Mouse (Mus musculus): ENCODE measurements at regions not wholly inside any gene's neighbourhood (a gene's known extent, or its start where the extent isn't known, plus 50 kb on each side); places are given as distances from the start of the nearest gene placed in this dataset.

- no peak for DNase-seq (ENCODE audit: low read depth, low spot score)
Measured at GRCm38 (mm10) chr2:174892658-174893057, 117.4 kb upstream of the Gm14444 start.

- DNase-seq (ENCODE audit: low read depth, low spot score) = no peak
Measured at GRCm38 (mm10) chr2:174897424-174897823, 112.6 kb upstream of the Gm14444 start.

GRCm38 (mm10) chr2:174899940-174900670, 109.9 kb upstream of the Gm14444 start:
- DNase-seq (ENCODE audit: low read depth, low spot score) = no peak

- no peak for DNase-seq (ENCODE audit: low read depth, low spot score)
Measured at GRCm38 (mm10) chr2:174900671-174900991, 109.4 kb upstream of the Gm14444 start.

GRCm38 (mm10) chr2:174901801-174902200, 108.2 kb upstream of the Gm14444 start:
- no peak for DNase-seq (ENCODE audit: low read depth, low spot score)

GRCm38 (mm10) chr2:174903627-174904026, 106.4 kb upstream of the Gm14444 start:
- DNase-seq (ENCODE audit: low read depth, low spot score) = no peak

GRCm38 (mm10) chr2:174905865-174906639, 104.0 kb upstream of the Gm14444 start:
- DNase-seq (ENCODE audit: low read depth, low spot score) = peak; percentile 20

GRCm38 (mm10) chr2:174917146-174917905, 92.7 kb upstream of the Gm14444 start:
- DNase-seq (ENCODE audit: low read depth, low spot score) = peak; percentile 73

- no peak for DNase-seq (ENCODE audit: low read depth, low spot score)
Measured at GRCm38 (mm10) chr2:174917975-174918374, 92.1 kb upstream of the Gm14444 start.

- DNase-seq (ENCODE audit: low read depth, low spot score) = no peak
Measured at GRCm38 (mm10) chr2:174922208-174922607, 87.8 kb upstream of the Gm14444 start.

GRCm38 (mm10) chr2:174929718-174930117, 80.3 kb upstream of the Gm14444 start:
- no peak for DNase-seq (ENCODE audit: low read depth, low spot score)

- DNase-seq (ENCODE audit: low read depth, low spot score) = peak; percentile 48
Measured at GRCm38 (mm10) chr2:174932137-174933012, 77.7 kb upstream of the Gm14444 start.

GRCm38 (mm10) chr2:174933013-174933353, 77.1 kb upstream of the Gm14444 start:
- no peak for DNase-seq (ENCODE audit: low read depth, low spot score)

- no peak for DNase-seq (ENCODE audit: low read depth, low spot score)
Measured at GRCm38 (mm10) chr2:174936665-174937064, 73.4 kb upstream of the Gm14444 start.

- no peak for DNase-seq (ENCODE audit: low read depth, low spot score)
Measured at GRCm38 (mm10) chr2:174937930-174938329, 72.1 kb upstream of the Gm14444 start.

- no peak for DNase-seq (ENCODE audit: low read depth, low spot score)
Measured at GRCm38 (mm10) chr2:174942221-174942620, 67.8 kb upstream of the Gm14444 start.

- DNase-seq (ENCODE audit: low read depth, low spot score) = no peak
Measured at GRCm38 (mm10) chr2:174948106-174948505, 61.9 kb upstream of the Gm14444 start.

Measured in WW6 (cell line).